Mouse (Mus musculus): ENCODE measurements around the gene Naa15. TPM values are rescaled to one million over a fixed set of nuclear protein-coding genes. Genes with fewer than 3 reads are reported as not detected.

The Naa15 gene
- 7.3 and 12.9 TPM in 2 replicates for polyA plus RNA-seq (2012; rRNA removed)
- 13.3 and 17.3 TPM in 2 replicates for polyA plus RNA-seq (2014; fragmentation: Nextera tagmentation; extraction: Ambion mirVana)

DNA sequence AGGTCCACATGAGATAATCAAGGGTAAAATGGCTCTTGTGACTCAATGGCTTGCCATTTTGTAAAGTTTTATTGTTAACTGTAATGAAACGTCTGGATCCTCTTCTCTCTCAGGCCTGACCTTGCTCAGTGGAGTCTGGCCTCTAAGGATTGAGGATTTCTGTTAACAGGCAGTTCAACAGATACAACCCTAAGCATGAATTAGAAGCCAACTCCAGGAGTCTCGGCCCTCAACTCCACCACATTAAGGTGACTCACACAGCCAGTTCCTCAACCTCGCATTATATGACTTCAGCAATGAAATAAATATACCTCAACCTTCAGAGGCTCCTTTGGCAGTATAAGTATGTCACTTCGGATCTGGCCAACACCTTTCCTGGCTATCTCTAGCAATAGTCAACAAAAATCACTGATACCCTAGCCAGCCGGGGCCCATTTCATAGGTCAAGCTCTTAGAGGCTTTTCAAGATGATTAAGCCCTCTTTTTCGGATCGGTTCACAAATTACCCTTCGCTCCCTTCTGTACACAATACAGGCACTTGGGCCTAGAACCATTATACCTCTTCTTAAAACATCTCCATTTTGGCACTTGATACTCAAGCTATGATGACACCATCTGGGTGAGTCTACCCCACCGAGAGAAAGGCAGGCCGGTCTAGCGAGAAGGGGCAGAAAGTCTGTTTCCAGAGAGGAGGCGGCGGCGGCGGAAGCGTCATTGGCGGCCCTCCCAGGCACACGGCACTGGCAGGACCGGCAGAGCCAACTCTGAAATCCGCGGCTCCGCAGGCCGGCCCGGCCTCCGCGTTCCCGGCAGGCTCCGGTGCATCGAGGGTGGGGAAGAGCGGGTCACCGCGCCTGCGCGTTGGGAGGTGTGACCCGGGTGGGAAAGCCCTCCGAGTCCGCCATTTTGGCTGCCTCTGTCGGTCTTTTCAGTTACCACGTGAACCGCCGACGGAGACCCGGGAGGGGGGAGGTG lies at the start of gene Naa15:
Naa15 (plus strand) TSS at position 51 of the 975 bp plus-strand sequence.
- no peaks in the 10 kb centered on the region; the same call in 1 of the 2 replicates for H3K36me3 ChIP-seq (replicated peaks; ENCODE audit: control insufficient read depth, insufficient read depth, low read depth)
- DNase-seq (ENCODE audit: low read depth in 3 of 3, low spot score in 3 of 3) (peak; percentile 89), ATAC-seq (ENCODE audit: insufficient read depth) (peak; percentile 88)
- H3K27me3 ChIP-seq (ENCODE audit: control insufficient read depth, insufficient read depth, low read length) = no peaks in the 10 kb centered on the region
- peak within 1 kb of the TSS; percentile 85 for H3K4me2 ChIP-seq (ENCODE audit: low read depth)
- H3K4me3 ChIP-seq (ENCODE audit: insufficient read depth in 1 of 2, low read depth in 2 of 2, low read length in 2 of 2) = peak within 1 kb of the TSS; percentile 86 to 98
- H3K27ac ChIP-seq = peak within 1 kb of the TSS; percentile 85
- no peaks in the 10 kb centered on the region for H3K9me3 ChIP-seq (ENCODE audit: control insufficient read depth, low read length)
- peaks cover 22 to 23% of the 10 kb centered on the region in 2 experiments for H3K4me1 ChIP-seq (replicated peaks; ENCODE audit: control insufficient read depth in 2 of 2, insufficient read depth in 2 of 2, low read length in 1 of 2)
- TF ChIP-seq EP300 (IDR thresholded peaks at IDR 0.05; ENCODE audit: low read depth) (no peak), CTCF (IDR thresholded peaks at IDR 0.05; ENCODE audit: low read depth) (no peak)
- WGBS (ENCODE audit: insufficient replicate concordance) = 2% methylated on average over 43 of the region's 43 CpGs
- H3K9ac ChIP-seq (replicated peaks) = peak within 1 kb of the TSS; percentile 98

DNA sequence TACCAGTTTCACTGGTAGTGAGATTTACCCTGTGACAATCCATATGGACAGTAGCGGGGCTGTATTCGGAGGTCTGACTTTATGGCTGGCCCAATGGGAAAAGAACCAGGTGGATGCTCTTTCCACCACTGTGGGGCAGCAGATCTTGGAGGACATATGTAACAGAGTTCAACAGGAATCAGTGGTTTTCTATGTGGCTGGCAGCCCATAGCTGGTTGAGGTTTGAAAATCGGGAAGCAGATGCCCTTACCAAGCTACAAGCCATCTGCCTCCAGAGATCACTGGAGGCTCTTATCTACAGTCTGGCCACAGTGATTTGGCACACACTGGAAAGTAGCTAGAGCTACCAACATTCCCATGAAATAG lies 49.4 kb upstream of the Naa15 start:
- peaks cover 31 to 47% of the 10 kb centered on the region in 2 experiments for H3K4me1 ChIP-seq (replicated peaks; ENCODE audit: control insufficient read depth in 2 of 2, insufficient read depth in 2 of 2, low read length in 1 of 2)
- ATAC-seq (ENCODE audit: insufficient read depth) (no peak), DNase-seq (ENCODE audit: low read depth in 3 of 3, low spot score in 3 of 3) (no peak)
- H3K4me3 ChIP-seq (ENCODE audit: insufficient read depth in 1 of 2, low read depth in 2 of 2, low read length in 2 of 2) = peak overlapping the region; percentile 53 to 75; a peak in 3 of 4 replicates
- 0% methylated on average over 3 of the region's 3 CpGs for WGBS (ENCODE audit: insufficient replicate concordance)
- TF ChIP-seq EP300 (IDR thresholded peaks at IDR 0.05; ENCODE audit: low read depth) = no peak
- TF ChIP-seq CTCF (IDR thresholded peaks at IDR 0.05; ENCODE audit: low read depth) = no peak
- H3K9ac ChIP-seq (replicated peaks) = no peak overlapping the region
- H3K4me2 ChIP-seq (ENCODE audit: low read depth) = peak overlapping the region; percentile 86
- H3K27ac ChIP-seq = no peak overlapping the region
- no peaks in the 10 kb centered on the region for H3K27me3 ChIP-seq (ENCODE audit: control insufficient read depth, insufficient read depth, low read length)
- H3K9me3 ChIP-seq (ENCODE audit: control insufficient read depth, low read length) = no peaks in the 10 kb centered on the region
- H3K36me3 ChIP-seq (replicated peaks; ENCODE audit: control insufficient read depth, insufficient read depth, low read depth) = no peaks in the 10 kb centered on the region

DNA sequence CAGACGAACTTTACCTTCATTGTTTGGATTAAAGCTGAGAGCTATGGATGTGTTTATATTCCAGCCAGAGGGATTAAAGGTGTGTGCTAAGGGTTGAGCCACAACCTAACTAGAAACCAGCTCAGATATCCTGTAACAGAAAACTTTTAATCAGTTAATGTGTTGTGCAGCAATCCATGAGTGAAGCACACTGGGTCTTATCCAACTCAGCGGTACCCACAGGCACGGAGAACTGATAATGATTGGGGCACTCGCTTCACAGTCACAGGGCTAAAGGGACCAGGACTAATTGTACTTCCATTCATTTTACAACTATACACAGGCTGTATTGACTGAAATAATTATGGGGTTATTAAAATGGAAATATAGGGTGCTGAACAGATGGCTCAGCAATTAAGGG lies 48.0 kb upstream of the Naa15 start:
- Histone ChIP-seq H3K9ac (replicated peaks) (peak overlapping the region; percentile 24), H3K4me2 (ENCODE audit: low read depth) (peak overlapping the region; percentile 44), H3K4me3 (ENCODE audit: insufficient read depth in 1 of 2, low read depth in 2 of 2, low read length in 2 of 2) (no peak overlapping the region), H3K4me1 (replicated peaks; ENCODE audit: control insufficient read depth in 2 of 2, insufficient read depth in 2 of 2, low read length in 1 of 2) (peaks cover 25 to 39% of the 10 kb centered on the region in 2 experiments), H3K36me3 (replicated peaks; ENCODE audit: control insufficient read depth, insufficient read depth, low read depth) (no peaks in the 10 kb centered on the region), H3K27ac (peak overlapping the region; percentile 48), H3K27me3 (ENCODE audit: control insufficient read depth, insufficient read depth, low read length) (no peaks in the 10 kb centered on the region), H3K9me3 (ENCODE audit: control insufficient read depth, low read length) (no peaks in the 10 kb centered on the region)
- ATAC-seq (ENCODE audit: insufficient read depth) (peak; percentile 63), DNase-seq (ENCODE audit: low read depth in 3 of 3, low spot score in 3 of 3) (no peak)
- TF ChIP-seq EP300 (IDR thresholded peaks at IDR 0.05; ENCODE audit: low read depth) (peak; percentile 77), CTCF (IDR thresholded peaks at IDR 0.05; ENCODE audit: low read depth) (no peak)
- 19% methylated on average over 4 of the region's 4 CpGs for WGBS (ENCODE audit: insufficient replicate concordance)

DNA sequence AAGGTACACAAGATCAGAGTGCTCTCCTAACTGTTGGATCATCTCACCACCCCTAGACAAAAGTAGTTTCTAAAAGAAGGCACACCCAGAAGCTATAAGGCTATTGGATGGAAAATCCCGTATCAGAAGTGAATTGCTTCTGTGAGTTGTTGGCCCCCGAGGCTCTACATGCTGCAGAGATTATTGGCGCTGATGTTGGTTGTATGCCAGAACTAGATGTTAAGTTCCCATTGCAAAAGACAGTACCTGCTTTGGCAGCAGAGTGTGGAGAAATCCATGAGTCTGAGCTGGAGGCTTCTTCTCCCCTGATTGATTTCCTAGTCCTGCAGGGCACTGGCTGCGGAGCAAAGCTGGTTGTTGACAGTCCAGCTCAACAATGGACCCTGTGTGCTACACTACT lies 46.9 kb upstream of the Naa15 start:
- TF ChIP-seq CTCF (IDR thresholded peaks at IDR 0.05; ENCODE audit: low read depth) = no peak
- no peak for ATAC-seq (ENCODE audit: insufficient read depth)
- no peaks in the 10 kb centered on the region for H3K9me3 ChIP-seq (ENCODE audit: control insufficient read depth, low read length)
- peaks cover 25 to 39% of the 10 kb centered on the region in 2 experiments for H3K4me1 ChIP-seq (replicated peaks; ENCODE audit: control insufficient read depth in 2 of 2, insufficient read depth in 2 of 2, low read length in 1 of 2)
- H3K27ac ChIP-seq = no peak overlapping the region
- no peaks in the 10 kb centered on the region for H3K27me3 ChIP-seq (ENCODE audit: control insufficient read depth, insufficient read depth, low read length)
- no peak overlapping the region for H3K9ac ChIP-seq (replicated peaks)
- 41% methylated on average over 4 of the region's 4 CpGs for WGBS (ENCODE audit: insufficient replicate concordance)
- DNase-seq (ENCODE audit: low read depth in 3 of 3, low spot score in 3 of 3) = no peak
- H3K4me3 ChIP-seq (ENCODE audit: insufficient read depth in 1 of 2, low read depth in 2 of 2, low read length in 2 of 2) = no peak overlapping the region
- H3K4me2 ChIP-seq (ENCODE audit: low read depth) = peak overlapping the region; percentile 22
- no peaks in the 10 kb centered on the region for H3K36me3 ChIP-seq (replicated peaks; ENCODE audit: control insufficient read depth, insufficient read depth, low read depth)

DNA sequence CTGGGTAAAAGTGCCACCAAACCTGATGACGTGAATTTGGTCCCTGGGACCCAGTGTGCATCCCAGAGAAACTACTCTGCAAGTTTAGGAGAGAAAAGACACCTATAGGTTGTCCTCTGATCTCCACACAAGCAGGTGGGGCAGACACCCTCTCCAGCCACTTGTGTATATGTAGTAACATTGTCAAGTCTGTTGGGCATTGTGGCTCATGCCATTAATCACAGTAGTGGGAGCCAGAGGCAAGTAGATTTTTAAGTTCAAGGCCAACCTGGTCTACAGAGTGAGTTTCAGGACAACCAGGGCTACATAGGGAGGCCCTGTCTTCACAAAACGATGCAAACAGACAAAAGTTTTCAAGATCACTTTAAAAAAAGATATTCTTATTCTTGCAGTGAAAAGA lies 43.1 kb upstream of the Naa15 start:
- Histone ChIP-seq H3K9ac (replicated peaks) (no peak overlapping the region), H3K4me3 (ENCODE audit: insufficient read depth in 1 of 2, low read depth in 2 of 2, low read length in 2 of 2) (no peak overlapping the region), H3K27ac (no peak overlapping the region), H3K27me3 (ENCODE audit: control insufficient read depth, insufficient read depth, low read length) (no peaks in the 10 kb centered on the region), H3K36me3 (replicated peaks; ENCODE audit: control insufficient read depth, insufficient read depth, low read depth) (no peaks in the 10 kb centered on the region), H3K4me1 (replicated peaks; ENCODE audit: control insufficient read depth in 2 of 2, insufficient read depth in 2 of 2, low read length in 1 of 2) (peaks cover 23 to 27% of the 10 kb centered on the region in 2 experiments), H3K9me3 (ENCODE audit: control insufficient read depth, low read length) (no peaks in the 10 kb centered on the region), H3K4me2 (ENCODE audit: low read depth) (no peak overlapping the region)
- ATAC-seq (ENCODE audit: insufficient read depth) (no peak), DNase-seq (ENCODE audit: low read depth in 3 of 3, low spot score in 3 of 3) (no peak)
- TF ChIP-seq EP300 (IDR thresholded peaks at IDR 0.05; ENCODE audit: low read depth) (no peak), CTCF (IDR thresholded peaks at IDR 0.05; ENCODE audit: low read depth) (no peak)
- 56% methylated on average over 2 of the region's 2 CpGs for WGBS (ENCODE audit: insufficient replicate concordance)

Measured in liver, embryonic 14.5 days (tissue).